Mouse (Mus musculus): ENCODE data around the gene Tmem141.

DNA sequence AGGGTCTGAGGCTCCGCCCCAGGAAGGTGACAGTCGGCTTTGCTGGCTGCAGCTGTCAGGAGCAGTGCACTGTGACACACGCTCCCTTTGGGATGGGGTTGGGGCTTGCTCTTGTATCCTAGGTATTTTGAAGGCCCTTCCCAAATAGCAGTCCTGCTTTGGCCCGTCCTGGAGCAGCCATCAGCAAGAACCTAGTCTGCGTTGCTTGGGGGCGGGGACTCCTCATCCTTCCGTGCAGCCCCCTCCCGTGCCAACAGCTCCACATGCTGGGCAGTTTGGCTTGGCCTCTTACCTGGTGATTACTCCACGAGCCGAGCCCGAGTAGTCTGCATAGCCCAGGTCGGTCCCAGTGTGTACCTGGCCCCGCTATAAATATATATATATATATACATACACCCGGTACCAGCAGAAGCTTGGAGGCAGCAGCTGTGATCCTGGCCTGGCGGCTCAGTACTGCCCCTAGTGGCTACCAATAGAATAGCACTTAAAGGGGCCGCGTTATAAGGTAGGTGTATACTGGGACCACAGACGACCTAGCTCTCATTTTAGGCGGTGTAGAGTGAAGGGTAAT, 40.4 kb downstream of the Tmem141 start, which contains the start of gene Ajm1:
- TF ChIP-seq POLR2A (IDR thresholded peaks at IDR 0.05; ENCODE audit: borderline replicate concordance, extremely low read depth, insufficient read depth, insufficient read length, poor library complexity, severe bottlenecking) (no peak), CTCF (IDR thresholded peaks at IDR 0.05; ENCODE audit: borderline replicate concordance, extremely low read depth, insufficient read depth, insufficient read length) (peak; percentile 89)
